Mouse (Mus musculus): ENCODE data around the gene Dlx1.

Dlx1 gene

DNA sequence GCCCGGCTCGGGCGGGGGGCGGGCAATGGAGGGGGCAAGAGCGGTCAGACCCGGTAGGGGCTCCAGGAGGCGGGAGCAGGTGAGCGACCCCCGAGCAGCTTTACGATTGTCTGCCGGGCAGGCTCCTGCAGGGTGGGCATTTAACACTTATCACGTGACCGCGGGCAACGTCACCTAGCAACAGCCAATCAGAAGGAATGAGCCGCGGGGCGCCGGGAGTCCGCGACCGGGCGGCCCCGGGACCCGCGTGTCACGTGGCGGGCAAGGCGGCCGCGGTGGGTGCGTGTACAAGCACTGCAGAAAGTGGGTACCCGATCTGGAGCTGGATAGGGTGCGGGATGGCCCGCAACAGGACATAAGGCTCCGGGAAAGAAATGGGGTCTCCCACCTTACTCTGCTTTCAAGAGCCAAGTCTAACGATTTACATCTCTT, 18.7 kb downstream of the Dlx1 start, which contains the start of gene Dlx2:
Dlx2 (minus strand) TSS at position 115 of the 432 bp plus-strand sequence.
- DNase-seq (ENCODE audit: low read depth, low spot score): no peak

DNA sequence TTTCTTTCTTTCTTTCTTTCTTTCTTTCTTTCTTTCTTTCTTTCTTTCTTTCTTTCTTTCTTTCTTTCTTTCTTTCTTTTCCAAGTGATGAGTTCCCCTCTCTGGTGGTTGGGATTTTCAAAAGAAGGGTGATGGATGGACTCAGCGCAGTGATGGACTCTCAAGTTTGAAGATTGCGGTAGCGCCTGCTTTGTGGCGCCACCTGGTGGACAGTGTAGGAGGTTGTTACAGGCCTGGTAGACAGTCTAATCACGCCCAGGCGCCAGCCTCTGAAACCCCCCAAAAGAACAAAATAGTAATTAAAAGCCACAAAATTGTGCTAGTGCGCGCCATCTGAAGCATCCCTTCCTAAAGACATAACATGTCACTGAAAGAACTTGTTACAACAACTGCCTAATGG, 19.9 kb downstream of the Dlx1 start:
- peak; percentile 73 for DNase-seq (ENCODE audit: low read depth, low spot score)

DNA sequence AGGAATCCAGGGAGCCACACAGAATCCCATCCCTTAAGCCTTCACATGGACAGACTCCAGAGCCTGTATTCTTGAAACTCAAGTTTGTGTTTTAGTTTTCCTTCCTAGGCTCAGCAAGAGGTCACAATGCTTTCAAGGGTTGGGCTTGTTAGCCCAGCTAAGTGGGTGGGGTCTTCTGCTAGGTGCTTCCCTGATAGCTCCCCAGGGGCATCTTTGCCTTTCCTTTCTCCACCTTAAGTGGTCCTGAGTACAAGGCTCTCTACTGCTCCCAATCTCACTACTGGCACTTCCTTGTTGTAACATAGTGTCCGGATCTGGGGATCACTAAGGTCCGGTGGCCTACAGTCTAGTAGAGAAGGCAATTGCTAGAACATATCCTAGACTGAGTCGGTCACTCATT, 22.4 kb downstream of the Dlx1 start:
- DNase-seq (ENCODE audit: low read depth, low spot score): no peak

DNA sequence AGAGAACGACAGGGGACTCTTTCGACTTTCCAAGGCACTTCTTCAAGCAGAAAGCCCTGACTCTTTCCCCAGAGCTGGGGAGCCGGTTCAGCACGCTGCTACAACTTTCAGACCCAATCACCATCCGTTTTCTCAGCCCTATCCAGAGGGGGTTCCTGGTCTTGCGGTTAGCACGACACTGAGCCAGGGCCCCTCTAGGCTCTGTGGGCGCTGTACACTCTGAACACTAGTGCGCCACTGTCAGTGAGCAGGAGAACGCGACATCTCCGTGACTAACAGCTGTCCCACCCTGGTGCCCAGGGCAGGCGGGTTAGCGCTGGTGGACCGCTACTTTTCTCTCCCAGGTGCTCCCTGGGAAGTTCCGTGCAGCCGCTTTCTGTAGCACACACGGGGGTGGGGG, 23.8 kb downstream of the Dlx1 start:
- DNase-seq (ENCODE audit: low read depth, low spot score): no peak

DNA sequence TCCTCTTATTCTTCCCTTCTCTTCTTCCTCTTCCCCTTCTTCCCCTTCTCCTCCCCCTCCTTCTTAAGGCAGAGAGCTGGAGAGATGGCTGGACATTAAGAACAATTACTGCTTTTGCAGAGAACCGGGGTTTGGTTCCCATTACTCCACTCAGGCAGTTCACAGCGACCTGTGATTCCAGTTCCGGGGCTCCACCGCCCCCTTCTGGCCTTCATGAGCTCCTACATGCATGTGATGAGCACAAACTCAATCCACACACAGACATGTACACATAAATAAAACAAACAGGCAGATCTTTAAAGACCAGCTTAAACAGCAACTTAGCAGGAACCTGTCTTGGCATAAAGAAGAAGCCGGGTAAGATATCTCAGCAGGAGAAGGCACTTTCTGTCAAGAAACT, 28.2 kb downstream of the Dlx1 start:
- DNase-seq (ENCODE audit: low read depth, low spot score): no peak

DNA sequence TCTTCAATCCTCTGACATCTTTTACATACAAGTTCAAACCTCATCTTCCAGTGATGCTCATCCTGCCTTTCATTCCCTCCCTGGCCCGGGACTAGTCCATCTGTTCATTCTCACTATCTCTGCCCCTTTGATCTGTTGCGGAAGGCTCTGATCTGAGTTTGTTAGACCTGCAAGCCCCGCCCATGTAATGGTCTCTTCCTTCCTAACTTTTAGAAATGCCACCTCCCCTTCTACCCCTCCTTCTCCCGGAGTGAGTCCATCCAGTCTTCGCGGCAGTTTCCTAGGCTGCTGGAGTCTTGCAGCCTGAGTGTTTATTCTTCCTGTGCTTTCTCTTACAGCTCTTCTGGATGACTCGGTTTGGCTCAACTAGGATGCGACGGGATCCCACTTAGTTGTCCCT, 38.6 kb downstream of the Dlx1 start:
- DNase-seq (ENCODE audit: low read depth, low spot score): no peak

DNA sequence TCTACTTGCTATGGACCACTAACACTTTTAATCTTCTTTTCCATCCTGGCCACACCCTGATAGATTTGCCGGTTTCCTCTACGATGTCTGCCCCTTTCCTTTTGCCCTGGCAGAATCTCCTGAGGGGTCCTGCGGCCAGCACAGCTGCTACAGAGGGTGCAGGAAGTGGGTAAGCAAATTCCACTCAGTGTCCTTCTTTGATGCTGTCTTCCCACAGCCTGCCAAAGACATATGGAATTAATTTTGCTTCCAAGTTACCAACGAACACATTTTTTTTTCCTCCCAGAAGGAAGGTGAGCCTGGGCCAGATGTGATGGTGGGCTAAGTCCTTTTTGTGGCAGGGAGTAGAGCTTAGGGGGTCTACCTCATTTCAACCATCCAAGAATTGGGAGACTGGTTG, 45.8 kb downstream of the Dlx1 start:
- no peak for DNase-seq (ENCODE audit: low read depth, low spot score)

DNA sequence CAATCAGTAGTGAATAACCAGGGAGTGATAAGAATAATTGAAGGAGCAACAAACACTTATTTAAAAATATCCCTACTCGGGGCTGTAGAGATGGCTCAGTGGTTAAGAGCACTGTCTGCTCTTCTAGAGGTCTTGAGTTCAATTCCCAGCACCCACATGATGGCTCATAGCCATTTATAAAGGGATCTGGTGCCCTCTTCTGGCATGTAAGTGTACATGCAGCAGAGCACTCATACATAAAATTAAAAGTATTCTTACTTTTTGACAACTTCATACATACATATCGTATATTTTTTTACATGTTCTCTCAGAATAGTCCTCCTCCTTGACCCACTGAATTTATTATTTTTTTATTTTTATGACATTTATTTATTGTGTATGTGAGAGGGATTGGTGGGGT, 49.1 kb downstream of the Dlx1 start:
- DNase-seq (ENCODE audit: low read depth, low spot score): no peak

DNA sequence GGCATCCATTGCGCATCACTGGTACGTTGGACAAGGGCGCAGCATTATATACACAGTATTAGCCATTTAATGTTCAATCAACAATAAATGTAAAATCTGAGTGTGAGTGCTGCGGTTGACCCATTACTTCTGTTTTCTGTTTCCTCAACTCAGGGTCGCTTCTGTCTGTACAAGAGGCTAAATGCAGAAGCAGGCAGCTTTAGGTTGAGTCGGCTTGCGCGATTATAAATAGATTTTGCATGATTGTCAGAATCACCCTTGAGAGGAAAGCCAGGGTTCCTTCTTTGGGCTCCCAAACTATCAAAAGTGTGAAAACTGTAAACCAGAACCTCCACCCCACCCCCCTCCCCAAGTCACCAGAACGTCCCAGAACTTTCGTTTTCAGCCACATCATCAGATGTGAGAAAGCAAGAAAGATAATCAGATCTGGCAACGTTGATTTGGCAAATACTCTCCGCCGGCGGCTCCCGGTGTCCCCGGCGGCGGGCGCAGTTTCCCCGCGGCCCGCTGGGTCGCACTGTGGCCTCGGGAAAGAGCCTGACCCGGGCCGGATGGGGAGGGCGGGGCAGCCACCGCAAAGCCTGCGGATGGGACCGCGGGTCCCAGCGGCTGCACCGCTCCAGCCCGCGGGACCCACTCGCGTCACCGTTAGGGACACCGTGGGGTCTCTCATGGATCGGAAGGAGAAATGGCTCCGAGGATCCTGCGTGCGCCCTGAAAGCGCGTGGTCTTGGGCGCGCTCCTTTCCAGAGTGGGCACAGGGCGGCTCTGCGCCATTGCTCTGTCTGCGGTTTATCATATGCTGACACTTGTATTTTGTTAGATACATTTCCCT, 52.9 kb downstream of the Dlx1 start:
- peak; percentile 33 for DNase-seq (ENCODE audit: low read depth, low spot score)

DNA sequence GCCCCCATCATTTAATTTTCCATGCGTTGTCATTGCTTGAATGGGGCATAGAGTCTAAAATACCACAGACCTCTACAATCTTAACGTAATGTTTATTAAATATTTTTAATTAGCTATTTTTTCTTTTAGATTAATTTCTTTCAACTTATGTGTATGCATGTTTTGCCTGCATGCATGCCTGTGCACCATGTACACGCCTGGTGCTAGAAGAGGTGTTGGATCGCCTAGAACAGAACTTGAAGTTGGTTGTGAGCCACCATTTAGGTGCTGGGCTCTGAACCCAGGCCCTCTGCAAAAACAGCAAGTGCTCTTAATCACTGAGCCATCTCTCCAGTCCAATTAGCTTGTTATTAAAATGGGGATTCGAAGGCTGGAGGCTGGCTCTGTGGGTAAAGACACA, 53.6 kb downstream of the Dlx1 start:
- DNase-seq (ENCODE audit: low read depth, low spot score): no peak
